Mouse (Mus musculus) thymus, postnatal 4 days (tissue): ENCODE data around the gene Gm48551.

Experiments
- DNase-seq: peaks from one replicate; pipeline ENCODE4 v3.0.0; 2021

Gm48551 gene

DNA sequence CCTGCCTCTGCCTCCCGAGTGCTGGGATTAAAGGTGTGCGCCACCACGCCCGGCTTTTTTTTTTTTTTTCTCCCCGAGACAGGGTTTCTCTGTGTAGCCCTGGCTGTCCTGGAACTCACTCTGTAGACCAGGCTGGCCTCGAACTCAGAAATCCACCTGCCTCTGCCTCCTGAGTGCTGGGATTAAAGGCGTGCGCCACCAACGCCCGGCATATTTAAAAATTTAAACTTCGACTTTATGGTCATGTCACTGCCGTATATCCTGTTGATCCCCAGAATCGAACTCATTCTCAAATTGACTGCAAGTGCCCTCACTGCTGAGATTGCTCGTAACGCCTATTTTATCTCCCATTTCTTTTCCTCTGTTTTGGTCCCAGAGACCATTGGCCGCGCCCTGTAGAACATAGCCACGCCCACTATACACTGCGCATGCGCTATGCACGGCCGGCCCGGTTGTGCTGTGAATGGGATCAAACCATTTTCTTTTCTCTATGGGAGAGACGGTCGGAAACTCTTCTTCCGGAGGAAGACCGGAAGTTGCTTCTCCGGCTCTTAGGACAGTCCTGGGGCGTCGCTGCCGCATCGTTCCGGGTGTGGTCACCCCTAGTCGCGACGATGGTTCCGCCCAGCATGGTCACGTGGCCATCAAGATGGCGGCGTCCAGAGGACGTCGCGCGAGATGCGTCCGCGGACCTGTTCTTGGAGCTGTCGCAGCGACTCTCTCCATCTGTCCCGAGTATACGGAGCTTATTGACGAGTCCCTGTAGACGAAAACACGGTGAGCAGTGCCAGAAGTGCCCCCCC lies at the start of gene Gm48551, which contains the start of gene Dohh:
TSS of gene Gm48551 (plus strand) at position 665 of the 803 bp plus-strand sequence.
TSS of gene Dohh (plus strand) at position 627 of the 803 bp plus-strand sequence.
- DNase-seq, result peak; percentile 99

DNA sequence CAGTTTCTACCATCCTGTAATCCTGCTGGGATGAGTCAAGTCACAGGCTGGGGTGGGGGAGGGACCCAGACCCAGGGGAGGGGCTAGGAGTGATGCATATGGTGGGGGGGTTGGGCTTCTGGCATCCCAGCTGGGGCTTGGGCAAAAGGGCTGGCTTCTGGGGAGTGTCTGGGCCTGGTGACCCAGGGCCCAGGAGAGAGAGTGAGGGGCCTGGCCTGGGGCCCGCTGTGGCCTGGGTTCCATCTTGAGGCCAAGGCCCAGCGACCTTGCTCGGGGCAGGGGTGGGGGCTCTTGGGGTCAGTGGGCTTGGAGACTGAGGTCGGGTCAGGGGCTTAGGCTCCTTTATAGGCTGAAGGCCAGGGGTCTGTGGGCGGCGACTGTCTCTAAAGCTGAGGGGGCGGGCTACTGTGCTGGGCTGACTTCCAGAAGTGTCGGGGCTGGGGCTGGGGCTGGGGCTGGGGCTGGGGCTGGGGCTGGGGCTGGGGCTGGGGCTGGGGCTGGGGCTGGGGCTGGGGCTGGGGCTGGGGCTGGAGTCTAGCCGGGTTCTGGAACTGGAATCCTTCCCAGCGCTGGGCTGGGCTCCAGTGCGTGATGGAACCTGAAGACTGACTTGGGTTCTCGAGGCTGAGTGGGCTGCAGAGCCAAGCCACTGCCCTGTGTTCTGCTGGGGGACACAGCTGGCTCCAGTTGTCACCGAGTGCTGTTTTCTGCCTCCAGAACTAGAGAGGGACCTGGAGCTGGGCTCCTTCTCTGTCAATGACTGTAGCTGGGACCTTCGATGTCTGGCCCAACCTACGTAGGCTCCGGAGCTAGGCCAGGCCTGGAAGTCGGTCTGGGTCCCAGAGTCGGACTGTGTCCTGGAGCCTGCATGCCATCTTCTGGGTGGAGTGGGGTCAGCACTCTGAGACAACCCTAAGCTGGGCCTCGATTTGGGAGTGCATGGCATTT lies 48.6 kb upstream of the Gm48551 start:
- DNase-seq, result no peak

DNA sequence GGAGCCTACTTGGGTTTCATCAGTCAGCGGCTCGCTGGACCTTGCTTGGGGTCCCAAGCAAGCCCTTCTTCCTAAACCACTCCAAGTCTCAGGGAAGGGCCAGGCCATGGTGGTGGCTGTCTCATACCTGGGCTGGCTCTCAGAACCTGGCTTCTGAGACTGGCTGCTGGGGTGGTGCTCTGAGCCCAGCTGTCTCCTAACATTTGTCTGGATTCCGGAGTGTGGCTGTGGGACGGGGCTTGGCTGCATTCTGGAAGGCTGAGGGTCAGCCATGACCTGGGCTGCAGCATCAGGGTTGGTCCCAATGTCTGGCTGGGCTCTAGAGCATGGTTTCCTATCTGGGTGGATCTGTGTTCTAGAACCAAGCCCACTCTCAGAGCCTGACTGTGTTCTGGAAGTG lies 47.7 kb upstream of the Gm48551 start:
- no peak for DNase-seq

DNA sequence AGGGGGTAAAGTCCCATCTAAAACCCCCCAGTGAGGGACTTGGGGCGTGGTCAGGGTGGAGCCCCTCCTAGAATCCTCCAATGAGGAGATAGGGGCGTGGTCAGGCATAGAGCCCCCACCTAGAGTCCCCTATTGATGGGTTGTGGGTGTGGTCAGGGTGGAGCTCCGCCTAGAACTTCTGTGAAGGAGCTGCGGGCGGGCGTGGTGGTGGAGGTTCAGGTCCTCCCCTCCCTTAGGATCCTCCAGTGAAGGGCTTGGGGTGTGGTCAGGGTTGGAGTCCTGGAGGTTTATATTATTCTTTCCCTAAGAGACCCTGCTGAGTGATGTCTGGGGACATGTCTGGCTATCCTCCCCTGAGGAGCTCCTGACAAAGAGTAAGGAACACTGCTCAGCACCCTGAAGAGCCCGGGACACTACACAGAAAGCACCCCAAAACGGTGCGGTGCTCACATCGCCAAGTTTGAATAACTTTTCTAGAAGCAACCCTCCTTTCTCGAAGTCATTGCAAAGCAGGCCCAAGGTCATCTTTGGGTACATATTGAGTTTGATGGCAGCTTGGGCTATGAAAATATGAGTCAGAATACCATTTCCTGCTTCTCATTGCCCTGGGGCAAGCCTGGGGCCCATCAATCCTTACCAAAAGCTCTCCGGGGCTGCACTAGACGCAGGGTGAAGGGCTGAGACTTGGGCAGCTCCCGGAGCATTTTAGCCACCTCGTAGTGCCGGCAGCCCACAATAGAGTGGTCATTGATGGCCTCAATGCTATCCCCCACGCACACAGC lies 43.5 kb upstream of the Gm48551 start:
- DNase-seq, result no peak

DNA sequence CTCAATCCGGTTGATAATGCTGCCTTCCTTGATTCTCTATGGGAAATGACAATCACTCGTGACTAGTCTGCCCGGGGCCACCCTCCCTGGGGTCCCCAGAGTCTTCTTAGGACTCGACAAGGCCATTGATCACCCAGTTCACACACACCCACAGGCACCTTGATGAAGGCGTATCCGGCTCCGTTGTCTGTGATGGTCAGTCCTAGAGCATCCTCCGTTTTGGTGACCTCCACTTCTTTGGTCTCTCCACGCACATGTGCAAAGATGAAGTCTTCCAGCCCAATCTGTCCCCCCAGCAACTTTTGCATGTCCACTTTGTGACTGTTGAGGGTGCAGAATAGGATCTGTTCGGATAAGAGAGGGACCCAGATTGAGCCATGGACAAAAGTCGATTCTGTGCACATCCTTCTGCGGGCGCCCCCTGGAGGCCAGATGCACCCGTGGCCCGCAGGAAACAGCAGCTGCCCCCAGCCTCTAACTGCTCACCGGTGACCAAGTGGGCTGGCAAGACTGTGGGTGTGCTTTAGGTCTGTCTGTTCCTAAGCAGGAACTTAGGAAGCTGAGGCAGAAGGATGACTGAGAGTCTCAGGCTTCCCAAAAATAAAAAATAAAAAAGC lies 42.8 kb upstream of the Gm48551 start:
- DNase-seq, result peak; percentile 94

DNA sequence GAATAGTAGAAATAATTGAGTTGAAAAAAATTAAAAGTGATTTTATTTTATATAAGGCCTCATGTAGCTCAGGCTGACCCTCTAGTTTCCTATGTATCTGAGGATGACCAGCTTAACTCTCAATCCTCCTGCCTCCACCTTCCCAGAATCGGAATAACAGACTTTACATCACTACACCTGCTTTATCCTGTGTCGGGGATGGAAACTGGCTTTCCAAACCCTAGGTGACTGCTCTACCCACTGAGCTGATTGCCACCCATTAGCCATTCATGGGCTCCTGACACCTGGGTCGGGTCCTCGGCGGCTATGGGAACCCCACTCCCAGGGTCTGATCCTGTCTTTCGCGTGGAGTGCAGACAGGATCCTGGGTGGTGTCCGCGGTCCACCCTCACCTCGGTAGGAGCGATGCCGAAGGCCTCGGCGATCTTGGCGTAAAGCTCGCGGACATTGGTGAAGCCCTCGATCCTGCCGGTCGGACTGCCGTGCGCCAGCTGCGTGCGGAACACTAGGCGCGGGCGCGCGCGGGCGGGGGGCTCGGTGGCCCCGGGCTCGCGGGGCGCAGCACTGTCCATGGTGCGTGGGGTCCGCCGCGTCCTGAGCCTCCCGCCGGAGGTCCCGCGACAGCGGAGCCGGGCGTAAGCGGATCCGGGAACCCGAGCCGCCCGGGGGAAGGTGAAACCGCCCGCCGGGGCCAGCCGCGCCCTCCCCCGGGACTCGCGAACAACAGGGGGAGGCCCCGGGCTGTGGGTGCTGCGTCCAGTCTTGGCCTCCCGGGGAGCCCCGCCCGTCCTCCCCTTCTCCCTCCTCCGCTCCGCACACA lies 41.4 kb upstream of the Gm48551 start, which contains the start of gene Gipc3:
TSS of gene Gipc3 (minus strand) at position 581 of the 820 bp plus-strand sequence.
- peak; percentile 62 for DNase-seq

DNA sequence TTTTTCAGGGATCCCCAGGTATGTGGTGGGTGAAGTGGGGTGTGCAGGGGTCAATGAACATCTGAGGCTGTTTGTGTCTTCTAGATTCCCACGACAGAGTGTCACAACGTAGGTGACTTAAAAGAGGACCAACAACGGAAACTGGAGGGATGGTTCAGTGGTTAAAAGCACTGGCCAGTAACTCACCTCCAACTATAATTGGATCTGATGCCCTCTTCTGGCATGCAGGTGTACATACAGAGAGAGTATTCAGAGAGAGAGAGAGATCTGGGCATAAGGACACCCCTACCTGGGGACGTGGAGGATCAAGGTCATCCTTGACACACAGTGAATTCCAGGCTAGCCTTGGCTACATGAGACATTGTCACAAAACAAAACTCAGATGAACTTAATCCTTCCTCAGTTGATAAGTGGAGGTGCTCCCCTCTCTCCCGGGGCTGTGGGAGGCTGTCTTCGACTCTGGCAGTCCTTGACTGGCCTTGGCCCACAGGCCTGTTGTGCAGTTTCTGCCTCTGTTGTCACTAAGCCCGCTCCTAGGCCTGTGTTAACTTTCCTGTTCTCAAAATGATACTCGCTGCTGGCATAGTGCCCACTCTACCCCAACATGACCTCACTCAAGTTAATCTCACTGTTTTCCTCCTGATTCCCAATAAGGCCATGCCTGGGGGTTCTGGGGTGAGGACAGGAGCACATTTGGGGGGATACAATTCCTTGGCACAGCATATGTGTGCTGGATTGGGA lies 39.7 kb upstream of the Gm48551 start:
- no peak for DNase-seq

DNA sequence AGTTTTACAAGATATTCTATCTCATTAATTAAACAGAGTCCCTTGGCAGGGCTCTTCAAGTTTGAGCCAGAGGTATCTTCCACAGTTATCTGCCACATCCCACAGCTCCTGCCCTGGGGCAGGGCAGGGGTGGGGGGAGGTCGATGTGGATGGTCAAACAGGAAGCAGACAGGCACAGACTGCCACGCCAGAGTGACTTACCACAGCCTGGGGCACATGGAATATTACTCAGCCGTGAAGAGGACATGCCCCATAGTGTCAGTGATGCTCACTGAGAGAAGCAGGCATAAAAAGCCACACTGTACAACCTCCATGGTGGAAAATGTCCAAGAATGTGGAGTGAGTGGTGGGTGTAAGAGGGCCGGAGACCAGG lies 39.1 kb upstream of the Gm48551 start:
- no peak for DNase-seq

DNA sequence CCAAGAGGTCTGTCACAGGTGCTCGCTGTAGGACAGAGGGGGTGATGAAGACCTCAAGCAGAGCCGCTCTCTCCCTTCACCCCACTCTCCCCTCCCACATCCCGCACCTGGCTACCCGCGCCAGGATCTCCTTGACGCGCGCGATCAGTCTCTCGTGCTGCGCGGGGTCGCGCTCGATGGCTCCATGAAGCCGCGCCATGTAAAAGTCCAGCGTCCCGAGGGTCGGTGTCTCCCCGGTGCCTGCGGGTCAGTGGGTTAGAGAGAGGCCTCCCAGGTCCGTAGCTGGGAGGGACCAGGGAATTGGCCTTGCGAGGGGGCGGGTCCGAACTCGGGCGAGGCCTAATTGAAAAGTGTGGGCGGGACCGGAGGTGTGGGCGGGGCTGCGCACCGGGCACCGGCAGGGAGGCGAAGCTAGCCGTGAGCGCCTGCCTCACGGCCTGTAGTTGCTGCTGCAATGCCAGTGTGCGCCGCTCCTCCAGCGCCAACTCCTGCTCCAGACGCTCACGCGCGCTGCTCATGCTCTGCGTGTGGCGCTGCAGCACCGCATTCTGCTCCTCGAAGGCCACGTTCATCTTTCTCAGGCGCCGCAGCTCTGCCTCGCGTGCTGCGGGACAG lies 37.7 kb upstream of the Gm48551 start:
- DNase-seq, result peak; percentile 68

DNA sequence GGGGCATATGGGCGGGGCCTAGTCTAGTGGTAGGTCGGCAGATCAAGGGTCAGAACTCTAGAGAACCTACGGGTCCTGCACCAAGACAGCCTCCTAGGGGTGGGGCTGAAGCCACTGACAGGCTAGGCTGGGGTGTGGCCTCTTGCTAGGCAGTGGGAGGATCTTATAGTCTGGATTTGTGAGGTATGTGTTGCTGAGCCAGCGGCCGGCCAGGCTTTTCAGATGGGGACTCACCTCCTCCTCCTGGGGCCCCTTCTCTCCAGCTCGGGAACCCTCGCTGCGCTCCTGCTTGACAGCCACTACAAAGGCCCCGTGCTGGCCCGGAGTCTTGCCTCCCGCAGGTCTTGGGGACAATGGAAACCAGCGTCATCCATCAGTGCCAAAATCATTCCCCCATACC lies 35.1 kb upstream of the Gm48551 start:
- peak; percentile 51 for DNase-seq

DNA sequence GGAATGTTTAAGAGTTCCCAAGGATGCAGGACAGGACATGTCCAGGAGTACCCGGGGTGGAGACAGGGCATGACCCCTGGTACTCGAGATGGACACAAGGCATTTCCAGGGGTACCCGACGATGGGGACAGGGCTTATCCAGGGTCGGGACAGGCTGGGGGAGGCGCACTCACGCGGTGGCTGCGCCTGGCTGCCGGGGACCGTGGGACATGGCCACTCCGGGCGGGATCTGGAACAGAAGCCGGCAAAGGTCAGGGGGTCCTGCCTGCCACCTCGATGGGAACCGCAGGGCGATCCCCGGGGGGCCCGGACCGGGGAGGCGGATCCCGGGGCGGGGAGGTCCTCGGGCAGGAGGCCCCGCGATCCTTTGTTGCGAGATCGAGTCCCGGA lies 34.3 kb upstream of the Gm48551 start:
- DNase-seq, result no peak

DNA sequence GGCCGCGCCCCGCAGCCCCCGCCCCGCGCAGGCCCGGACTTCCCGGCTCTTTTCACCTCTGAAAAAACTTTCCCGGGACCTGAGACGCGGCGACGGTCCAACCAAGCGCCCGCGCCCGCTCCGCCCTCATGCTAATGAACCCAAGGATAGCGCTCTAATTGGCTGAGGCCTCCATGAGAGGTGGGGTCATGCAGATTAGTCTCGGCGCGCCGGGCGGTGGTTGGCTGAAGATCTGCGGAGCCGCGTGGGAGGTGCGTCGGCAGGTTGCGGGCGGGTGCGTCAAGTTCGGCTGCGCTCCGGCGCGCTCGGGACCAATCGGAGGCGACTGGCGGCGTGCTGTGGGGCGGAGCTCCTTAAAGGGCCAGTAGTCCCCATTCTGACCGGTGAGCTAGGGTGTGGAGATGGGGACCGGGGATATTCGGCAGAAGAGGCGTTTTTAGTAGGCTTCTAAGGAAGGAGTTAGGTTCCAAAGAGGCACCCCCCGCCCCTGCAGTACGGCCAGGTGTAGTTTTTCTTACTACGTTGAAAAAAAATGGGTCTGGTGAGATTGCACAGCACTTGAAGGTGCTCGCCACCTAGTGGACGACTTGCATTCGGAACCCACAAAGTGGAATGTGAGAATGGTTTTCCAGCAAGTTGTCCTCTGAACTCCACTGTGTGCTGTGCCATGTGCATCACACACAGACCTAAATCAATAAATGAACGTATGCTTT lies 33.8 kb upstream of the Gm48551 start, which contains the start of gene Hmg20b:
TSS of gene Hmg20b (minus strand) at position 130 of the 713 bp plus-strand sequence.
- DNase-seq, result peak; percentile 99

DNA sequence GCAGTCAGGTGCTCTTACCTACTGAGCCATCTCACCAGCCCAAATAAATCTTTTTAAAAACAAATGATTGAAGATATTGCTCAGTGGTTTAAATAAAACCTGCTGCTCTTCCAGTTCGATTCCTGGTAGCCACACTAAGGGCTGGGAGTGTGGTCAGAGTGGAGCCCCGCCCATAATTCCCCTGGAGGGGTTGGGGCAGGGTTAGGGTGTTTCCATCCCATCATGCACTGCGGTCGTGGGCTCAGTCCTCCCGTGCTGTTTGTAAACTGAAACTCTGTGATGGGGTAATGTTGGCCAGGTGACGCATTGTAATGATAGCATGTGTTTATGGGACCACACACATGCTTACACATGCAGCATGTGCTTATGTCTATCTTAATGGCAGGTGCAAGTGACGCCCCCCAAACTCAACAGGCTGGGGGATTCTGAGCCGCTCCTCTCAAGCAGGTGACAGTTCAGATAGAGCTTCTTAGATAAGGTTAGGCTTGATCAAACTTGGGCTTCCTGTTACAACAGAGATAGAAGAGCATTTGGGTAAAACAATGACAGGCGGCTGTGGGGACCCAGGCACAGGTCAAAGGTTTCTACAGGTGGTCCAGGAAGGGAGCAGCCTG lies 32.5 kb upstream of the Gm48551 start:
- DNase-seq, result peak; percentile 81

DNA sequence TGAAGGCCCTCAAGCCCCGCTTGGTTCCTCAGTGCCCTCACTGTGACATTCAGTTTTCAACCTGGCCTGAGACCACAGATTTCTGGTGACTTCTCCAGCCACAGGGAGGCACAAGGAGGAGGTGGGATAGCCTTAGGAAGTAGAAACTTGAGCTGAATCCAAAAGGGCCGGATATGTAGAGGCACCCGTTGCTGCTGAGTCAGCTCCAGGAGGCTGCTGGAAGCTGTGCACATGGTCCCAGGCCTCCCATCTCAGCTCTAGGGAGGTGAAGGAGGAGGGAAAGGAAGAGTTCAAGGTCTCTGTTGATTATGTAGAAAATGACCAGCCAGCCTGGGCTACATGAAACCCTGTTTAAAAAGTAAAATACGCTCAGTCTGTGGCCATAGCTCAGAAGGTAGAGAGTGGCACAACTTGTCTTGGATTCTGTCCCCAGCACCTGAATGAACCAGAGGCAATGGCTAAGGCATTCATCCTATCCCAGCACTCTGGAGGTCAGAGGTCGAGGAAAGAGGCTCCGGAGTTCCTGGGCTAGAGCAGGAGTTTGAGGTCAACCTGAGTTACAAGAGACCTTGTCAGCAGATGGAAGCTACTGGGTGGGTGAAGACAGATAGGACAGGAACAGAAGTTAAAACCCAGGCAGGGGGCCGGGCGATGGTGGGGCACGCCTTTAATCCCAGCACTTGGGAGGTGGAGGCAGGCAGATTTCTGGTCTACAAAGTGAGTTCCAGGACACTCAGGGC lies 29.4 kb upstream of the Gm48551 start:
- no peak for DNase-seq

DNA sequence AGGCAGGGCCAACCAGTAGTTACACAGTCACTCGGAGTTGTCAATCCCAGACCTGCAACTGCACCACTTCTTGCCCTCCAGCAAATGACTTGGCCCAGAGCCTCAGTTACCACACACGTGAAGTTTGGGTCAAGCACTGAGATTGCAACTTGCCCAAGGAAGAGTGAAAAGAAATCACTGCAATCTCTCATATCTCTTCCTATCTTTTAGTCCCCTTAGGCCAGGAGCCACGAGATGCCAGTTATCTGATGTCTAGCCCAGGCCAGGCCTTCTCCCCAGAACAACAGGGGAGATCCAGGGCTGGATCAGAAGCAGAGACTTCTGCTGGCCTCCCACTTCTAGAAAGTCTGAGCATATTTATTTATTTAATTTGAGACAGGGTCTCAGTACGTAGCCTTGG lies 28.7 kb upstream of the Gm48551 start:
- DNase-seq, result no peak

DNA sequence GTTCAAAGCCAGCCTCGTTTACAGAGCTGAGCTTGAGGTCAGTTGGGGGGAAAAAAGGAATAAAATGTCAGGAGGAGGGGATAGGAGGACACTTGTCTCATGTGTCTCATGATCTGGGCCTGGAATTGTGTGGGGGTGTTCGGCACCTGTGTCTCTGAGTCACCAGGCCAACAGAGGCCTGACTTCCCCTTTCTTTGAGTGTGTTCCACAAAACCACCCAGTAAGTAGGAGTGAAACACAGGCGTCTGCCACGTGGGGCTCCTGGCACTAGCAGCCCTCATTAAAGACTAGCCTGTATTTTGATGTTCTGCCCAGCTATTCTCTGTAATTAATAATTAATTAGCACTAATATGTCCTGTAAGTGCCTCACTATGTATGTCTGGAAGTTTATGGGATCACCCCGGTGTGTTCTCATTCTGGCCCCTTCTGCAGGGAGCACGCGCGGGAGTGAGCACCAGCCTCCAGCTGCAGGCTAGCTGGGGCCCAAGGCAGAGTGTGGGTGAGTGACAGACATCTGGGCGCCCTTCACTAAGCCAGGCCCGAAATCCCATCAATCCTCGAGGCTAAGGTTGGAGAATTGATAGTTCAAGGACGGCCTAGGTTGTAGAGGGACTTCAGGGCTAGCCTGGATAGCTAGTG lies 27.8 kb upstream of the Gm48551 start:
- no peak for DNase-seq

DNA sequence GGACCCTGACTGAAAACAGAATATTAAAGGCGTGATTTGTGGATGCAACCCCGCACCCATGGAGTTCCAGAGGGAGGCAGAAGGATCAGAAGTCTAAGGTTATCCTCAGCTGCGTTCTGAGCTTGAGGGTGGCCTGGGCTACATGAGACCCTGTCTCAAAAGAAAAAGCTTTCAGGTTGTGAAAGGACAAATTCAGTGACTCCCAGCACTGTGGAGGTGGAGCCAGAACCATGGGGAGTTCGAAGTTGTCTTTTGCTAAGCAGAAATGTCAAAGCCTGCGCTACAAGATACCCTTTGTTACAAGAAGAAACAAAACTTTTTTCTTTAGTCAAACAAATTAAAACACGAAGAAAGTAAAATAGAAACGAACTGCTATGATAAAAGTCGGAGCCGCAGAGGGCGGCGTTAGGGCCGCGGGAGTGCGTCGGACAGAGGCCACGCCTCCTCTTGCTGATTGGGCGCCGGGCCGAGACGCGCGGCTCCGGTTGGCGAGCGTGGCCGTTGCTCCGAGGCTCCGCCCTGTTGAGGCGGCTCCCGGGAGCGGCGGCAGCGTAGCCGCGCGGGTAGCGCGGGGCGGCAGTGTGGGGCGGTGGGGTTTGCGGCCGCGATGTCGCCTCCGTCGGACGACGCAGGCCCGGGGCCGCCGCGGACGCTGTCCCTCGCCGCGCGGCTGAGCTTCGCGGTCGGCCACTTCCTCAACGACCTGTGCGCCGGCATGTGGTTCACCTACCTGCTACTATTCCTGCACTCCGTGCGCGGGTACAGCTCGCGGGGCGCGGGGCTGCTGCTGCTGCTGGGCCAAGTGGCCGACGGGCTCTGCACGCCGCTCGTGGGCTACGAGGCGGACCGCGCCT lies 27.0 kb upstream of the Gm48551 start, which contains the start of gene Mfsd12:
TSS of gene Mfsd12 (plus strand) at position 501 of the 854 bp plus-strand sequence.
- DNase-seq, result peak; percentile 94
